Mouse (Mus musculus): ENCODE results near the gene Rhoa. TPM values are rescaled to one million over a fixed set of nuclear protein-coding genes. Genes with fewer than 3 reads are reported as not detected.
A peak's percentile ranks its signal among the peaks of the same experiment; 100 is the strongest.

The Rhoa gene
- polyA plus RNA-seq, 1 experiment from 2014 or later: 331 TPM

DNA sequence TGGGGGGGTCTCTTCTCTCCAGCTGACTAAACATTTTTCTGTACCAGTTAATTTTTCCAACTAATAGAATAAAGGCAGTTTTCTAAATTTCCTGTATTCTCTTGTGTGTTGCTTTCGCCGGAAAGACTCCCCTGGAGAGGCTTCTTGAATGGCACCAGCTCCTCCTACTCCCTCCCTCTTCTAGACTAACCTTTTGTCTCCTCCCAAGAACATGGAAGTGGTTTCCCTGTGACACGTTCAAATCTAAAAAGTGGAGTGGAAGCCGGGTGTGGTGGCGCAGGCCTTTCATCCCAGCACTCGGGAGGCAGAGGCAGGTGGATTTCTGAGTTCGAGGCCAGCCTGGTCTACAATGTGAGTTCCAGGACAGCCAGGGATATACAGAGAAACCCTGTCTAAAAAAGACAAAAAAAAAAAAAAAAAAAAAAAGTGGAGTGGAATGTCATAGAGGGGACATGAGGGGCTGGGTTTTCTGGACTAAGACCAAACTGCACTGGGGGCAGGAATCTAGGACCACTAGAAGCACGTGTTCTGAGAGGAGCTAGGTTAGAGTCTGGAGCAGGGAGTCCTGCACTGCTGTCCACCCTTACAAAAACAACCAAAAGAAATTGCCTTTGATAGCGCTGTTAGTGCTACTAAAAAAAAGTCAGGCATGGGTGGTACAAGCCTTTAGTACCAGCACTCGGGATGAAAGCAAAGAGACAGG, 32.1 kb downstream of the Rhoa start:
- Histone ChIP-seq H3K27me3 (no peaks in the 10 kb centered on the region), H3K9ac (0 out of 2 replicates have a peak overlapping the region, but pooled peaks have one; percentile 93), H3K36me3 (replicated peaks) (peaks cover 34% of the 10 kb centered on the region), H3K9me3 (no peaks in the 10 kb centered on the region), H3K4me3 (replicated peaks) (no peak overlapping the region), H3K27ac (peak overlapping the region; percentile 86), H3K4me2 (peak overlapping the region; percentile 83), H3K4me1 (peaks cover 20% of the 10 kb centered on the region)
- ATAC-seq (ENCODE audit: low FRiP score): no peak
- 71% methylated on average over 10 of the region's 10 CpGs for WGBS

DNA sequence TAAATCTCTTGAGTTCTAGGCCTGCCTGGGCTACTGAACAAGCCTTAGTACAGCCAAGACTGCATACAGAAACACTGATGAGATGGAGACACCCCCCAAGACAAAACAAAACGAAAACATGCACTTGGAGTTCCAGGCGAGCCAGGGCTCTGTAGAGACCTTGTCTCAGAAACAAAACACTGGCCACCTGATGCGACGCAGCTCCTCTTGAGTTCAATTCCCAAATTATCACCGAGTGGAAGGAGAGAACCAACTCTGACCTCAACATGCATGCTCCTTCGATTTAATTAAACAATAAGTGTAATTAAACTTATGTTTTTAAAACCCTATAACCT, 32.6 kb downstream of the Rhoa start:
- WGBS: 30% methylated on average over 6 of the region's 6 CpGs
- H3K9me3 ChIP-seq: no peaks in the 10 kb centered on the region
- peak overlapping the region; percentile 80 for H3K4me3 ChIP-seq (replicated peaks)
- peaks cover 20% of the 10 kb centered on the region for H3K4me1 ChIP-seq
- no peak; the same call in 1 of the 2 replicates for ATAC-seq (ENCODE audit: low FRiP score)
- H3K27ac ChIP-seq: peak overlapping the region; percentile 86
- no peaks in the 10 kb centered on the region for H3K27me3 ChIP-seq
- H3K9ac ChIP-seq: peak overlapping the region; percentile 93
- peaks cover 30% of the 10 kb centered on the region for H3K36me3 ChIP-seq (replicated peaks)
- H3K4me2 ChIP-seq: peak overlapping the region; percentile 83

DNA sequence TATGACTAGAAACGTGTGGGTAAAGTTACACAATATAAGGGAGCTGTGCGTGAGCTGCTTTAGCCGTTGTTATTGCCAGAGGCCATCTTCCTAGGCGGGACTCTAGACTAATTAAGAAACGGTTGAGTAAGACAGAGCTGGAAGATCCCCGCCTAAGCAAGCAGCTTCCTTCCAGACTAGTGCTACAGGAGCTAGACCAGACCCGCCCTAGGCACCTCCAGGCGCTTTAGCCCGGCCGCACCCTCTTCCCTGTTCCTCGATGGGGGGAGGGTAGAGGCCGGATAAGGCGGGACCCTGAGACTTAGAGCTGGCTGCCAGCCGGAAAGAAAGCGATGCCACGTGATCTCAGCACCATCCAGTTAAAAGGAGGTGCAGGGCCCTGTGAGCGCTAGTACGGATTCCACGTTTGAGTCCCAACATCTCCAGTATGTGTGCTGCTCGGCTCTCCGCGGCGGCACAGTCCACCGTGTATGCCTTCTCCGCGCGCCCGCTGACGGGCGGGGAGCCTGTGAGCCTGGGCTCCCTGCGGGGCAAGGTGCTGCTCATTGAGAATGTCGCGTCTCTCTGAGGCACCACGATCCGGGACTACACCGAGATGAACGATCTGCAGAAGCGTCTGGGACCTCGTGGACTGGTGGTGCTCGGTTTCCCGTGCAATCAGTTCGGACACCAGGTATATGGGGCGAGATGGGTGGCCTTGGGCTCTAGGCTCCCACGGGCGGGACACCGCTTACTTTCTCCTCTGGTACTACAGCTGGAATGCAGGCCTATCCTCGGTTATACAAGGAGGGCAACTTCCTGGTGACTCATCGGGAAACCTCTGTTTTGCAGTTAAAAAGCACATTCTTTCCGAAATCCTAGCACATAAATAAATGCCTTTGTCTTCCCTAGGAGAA, 33.2 kb downstream of the Rhoa start, which contains the start of gene Gpx1:
Gene Gpx1, plus strand, starts transcription at position 18 of the 896 bp plus-strand sequence.
- Histone ChIP-seq H3K4me1 (peaks cover 20% of the 10 kb centered on the region), H3K36me3 (replicated peaks) (peaks cover 24% of the 10 kb centered on the region), H3K9ac (peak within 1 kb of the TSS; percentile 93), H3K9me3 (no peaks in the 10 kb centered on the region), H3K27ac (peak within 1 kb of the TSS; percentile 86), H3K27me3 (no peaks in the 10 kb centered on the region), H3K4me2 (peak within 1 kb of the TSS; percentile 83), H3K4me3 (replicated peaks) (peak within 1 kb of the TSS; percentile 80)
- peak; percentile 98 for ATAC-seq (ENCODE audit: low FRiP score)
- 1% methylated on average over 49 of the region's 49 CpGs for whole genome bisulfite sequencing

DNA sequence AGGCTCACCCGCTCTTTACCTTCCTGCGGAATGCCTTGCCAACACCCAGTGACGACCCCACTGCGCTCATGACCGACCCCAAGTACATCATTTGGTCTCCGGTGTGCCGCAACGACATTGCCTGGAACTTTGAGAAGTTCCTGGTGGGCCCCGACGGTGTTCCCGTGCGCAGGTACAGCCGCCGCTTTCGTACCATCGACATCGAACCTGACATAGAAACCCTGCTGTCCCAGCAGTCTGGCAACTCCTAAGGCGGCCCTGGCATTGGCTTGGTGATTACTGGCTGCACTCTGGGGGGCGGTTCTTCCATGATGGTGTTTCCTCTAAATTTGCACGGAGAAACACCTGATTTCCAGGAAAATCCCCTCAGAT, 33.9 kb downstream of the Rhoa start:
- Histone ChIP-seq H3K27me3 (no peaks in the 10 kb centered on the region), H3K9ac (peak overlapping the region; percentile 93), H3K27ac (peak overlapping the region; percentile 86), H3K4me1 (peaks cover 20% of the 10 kb centered on the region), H3K4me2 (peak overlapping the region; percentile 83), H3K9me3 (no peaks in the 10 kb centered on the region), H3K4me3 (replicated peaks) (peak overlapping the region; percentile 80), H3K36me3 (replicated peaks) (peaks cover 17% of the 10 kb centered on the region)
- 18% methylated on average over 20 of the region's 20 CpGs for WGBS
- ATAC-seq (ENCODE audit: low FRiP score): no peak

DNA sequence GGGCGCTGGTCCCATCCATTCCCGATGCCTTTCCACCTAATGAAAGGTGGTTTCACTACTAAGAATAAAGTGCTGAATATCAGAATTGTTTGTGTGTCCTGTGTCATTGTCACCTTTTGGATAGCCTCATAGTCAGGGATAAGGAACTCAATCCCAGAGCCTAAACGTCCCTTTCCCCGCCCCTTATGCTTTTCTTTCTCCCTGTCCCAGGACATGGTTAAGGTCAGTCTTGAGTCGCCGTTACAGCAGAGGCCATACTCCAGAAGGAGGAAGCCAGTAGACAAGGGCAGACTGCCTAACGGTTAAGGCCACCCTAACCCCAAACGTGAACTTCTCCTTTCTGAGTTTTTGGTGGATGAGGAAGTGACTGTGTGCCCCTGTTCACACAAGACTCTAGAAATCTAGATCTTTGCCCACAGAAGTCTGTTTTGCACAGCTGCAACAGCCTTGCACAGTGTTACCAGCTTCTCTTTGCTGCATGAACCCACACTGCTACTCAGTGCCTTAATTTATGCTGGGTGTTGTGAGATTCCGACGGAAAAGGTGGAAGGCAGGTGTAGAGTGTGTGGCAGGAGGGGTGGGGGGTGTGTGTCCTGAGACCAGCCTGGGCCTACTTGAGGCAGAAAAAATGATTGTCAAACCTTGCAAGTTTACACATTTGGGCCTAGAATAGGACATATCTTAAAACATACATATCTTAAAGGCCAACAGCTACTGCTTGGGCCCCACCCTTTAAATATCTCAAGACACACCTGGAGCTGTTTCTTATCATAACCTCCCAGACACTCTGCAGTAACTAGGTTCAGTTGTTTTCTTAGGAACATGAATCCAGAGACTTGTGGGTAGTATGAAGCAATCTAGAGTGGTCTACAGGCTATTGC, 34.6 kb downstream of the Rhoa start:
- peak overlapping the region; percentile 83 for H3K4me2 ChIP-seq
- H3K9ac ChIP-seq: peak overlapping the region; percentile 93
- H3K27ac ChIP-seq: peak overlapping the region; percentile 86; the same call in 1 of the 2 replicates
- ATAC-seq (ENCODE audit: low FRiP score): no peak
- H3K9me3 ChIP-seq: no peaks in the 10 kb centered on the region
- H3K4me1 ChIP-seq: peaks cover 20% of the 10 kb centered on the region
- 70% methylated on average over 10 of the region's 10 CpGs for WGBS
- peak overlapping the region; percentile 80 for H3K4me3 ChIP-seq (replicated peaks)
- H3K36me3 ChIP-seq (replicated peaks): peaks cover 11% of the 10 kb centered on the region
- H3K27me3 ChIP-seq: no peaks in the 10 kb centered on the region

DNA sequence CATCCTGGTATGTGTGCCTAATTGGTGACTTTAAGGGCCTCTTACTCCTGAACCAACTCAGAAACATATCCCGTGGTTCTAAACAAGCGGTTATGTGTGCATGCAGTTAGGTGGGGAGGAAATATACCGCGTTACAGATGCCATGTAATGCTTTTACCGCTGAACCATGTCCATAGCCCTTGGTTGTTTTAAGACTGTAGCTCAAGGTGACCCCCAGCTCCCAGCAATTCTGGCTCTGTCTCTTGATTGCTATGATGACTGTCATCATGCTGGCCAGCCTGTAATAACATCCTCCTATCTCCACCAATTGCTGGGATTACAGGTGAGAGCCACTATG, 35.2 kb downstream of the Rhoa start:
- no peak for ATAC-seq (ENCODE audit: low FRiP score)

DNA sequence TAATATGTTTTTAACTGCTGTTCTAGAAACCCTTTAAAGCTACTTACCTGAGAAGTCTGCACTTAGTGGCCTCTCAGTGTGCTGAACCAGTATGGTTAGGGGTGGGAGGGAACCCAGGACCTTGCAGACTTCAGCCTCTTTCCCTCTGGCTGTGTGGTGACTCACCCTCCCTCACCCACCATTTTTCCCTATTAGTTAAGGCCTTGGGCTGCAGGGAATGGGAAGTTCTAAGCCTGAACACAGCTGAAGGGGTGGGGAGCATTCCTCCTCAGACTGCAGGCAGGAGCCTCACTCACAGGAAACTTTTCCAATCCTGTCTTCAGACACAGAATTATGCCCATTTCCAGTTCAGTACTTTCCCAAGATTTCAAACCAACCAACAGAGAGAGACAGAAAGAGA, 35.9 kb downstream of the Rhoa start:
- H3K27ac ChIP-seq: no peak overlapping the region
- H3K36me3 ChIP-seq (replicated peaks): peaks cover 3% of the 10 kb centered on the region; the same call in 1 of the 2 replicates
- no peak overlapping the region; the same call in 1 of the 2 replicates for H3K9ac ChIP-seq
- peaks cover 23% of the 10 kb centered on the region for H3K4me1 ChIP-seq
- ATAC-seq (ENCODE audit: low FRiP score): no peak
- H3K4me3 ChIP-seq (replicated peaks): no peak overlapping the region
- H3K27me3 ChIP-seq: no peaks in the 10 kb centered on the region
- H3K4me2 ChIP-seq: no peak overlapping the region
- no peaks in the 10 kb centered on the region for H3K9me3 ChIP-seq

More for the DNA sequence above, 35.2 kb downstream of the Rhoa start:
- peaks cover 20% of the 10 kb centered on the region for H3K4me1 ChIP-seq
- H3K27me3 ChIP-seq: no peaks in the 10 kb centered on the region
- H3K9me3 ChIP-seq: no peaks in the 10 kb centered on the region
- H3K36me3 ChIP-seq (replicated peaks): peaks cover 6% of the 10 kb centered on the region
- no peak overlapping the region for H3K4me2 ChIP-seq
- no peak overlapping the region for H3K9ac ChIP-seq
- WGBS: 90% methylated on average over 5 of the region's 5 CpGs
- no peak overlapping the region for H3K4me3 ChIP-seq (replicated peaks)
- H3K27ac ChIP-seq: 0 out of 2 replicates have a peak overlapping the region, but pooled peaks have one; percentile 15

DNA sequence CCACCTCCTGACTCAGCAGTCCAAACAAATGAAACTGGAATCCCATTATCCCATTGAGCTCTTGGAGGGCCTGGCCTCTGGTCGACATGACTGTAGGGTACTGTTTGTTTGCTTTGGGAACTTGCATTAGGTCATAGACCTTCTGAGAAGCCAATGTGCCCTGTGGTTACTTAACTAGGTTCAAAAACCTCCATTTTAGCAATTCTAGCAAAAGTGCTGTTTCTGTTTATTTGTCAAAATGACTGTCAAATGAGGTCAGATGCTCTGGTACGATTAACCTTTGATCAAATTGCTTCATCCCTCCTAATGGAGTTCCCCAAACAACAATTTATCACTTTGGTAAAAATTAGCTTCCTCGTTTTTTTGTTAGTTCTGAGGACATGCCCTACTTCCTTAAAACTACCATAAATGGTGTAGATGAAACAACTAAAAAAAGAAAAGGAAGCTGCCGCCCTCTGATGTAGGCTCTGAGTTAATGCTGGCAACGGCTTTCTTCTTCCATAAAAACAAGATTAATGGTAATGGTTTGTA, 36.4 kb downstream of the Rhoa start:
- Histone ChIP-seq H3K27ac (no peak overlapping the region), H3K4me2 (no peak overlapping the region), H3K4me1 (peaks cover 27% of the 10 kb centered on the region), H3K9me3 (no peaks in the 10 kb centered on the region), H3K27me3 (no peaks in the 10 kb centered on the region), H3K4me3 (replicated peaks) (no peak overlapping the region), H3K9ac (no peak overlapping the region), H3K36me3 (replicated peaks) (peaks cover 3% of the 10 kb centered on the region; the same call in 1 of the 2 replicates)
- ATAC-seq (ENCODE audit: low FRiP score): no peak
- 62% methylated on average over 5 of the region's 5 CpGs for WGBS

DNA sequence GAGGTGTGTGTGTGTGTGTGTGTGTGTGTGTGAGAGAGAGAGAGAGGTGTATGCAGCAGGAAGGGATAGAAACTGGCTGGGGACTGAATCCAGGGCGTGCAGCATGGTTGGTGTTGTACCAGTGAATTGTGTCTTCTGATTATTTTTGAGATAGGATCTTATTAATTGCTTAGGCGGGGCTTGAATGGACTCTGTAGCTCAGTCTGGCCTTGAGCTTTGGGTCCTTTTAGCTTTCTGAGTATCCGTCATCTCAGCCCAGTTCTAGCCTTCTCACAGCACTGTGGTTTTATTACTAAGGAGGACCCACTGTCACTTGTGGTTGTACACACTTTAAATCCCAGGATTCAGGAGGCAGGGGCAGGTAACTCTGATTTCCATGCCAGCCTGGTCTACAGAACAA, 37.4 kb downstream of the Rhoa start:
- H3K27ac ChIP-seq: no peak overlapping the region
- no peaks in the 10 kb centered on the region for H3K9me3 ChIP-seq
- WGBS: 89% methylated on average over 3 of the region's 3 CpGs
- H3K4me2 ChIP-seq: no peak overlapping the region
- no peaks in the 10 kb centered on the region for H3K27me3 ChIP-seq
- no peaks in the 10 kb centered on the region; the same call in 1 of the 2 replicates for H3K36me3 ChIP-seq (replicated peaks)
- H3K4me1 ChIP-seq: peaks cover 28% of the 10 kb centered on the region
- no peak overlapping the region for H3K4me3 ChIP-seq (replicated peaks)
- H3K9ac ChIP-seq: no peak overlapping the region
- no peak for ATAC-seq (ENCODE audit: low FRiP score)

DNA sequence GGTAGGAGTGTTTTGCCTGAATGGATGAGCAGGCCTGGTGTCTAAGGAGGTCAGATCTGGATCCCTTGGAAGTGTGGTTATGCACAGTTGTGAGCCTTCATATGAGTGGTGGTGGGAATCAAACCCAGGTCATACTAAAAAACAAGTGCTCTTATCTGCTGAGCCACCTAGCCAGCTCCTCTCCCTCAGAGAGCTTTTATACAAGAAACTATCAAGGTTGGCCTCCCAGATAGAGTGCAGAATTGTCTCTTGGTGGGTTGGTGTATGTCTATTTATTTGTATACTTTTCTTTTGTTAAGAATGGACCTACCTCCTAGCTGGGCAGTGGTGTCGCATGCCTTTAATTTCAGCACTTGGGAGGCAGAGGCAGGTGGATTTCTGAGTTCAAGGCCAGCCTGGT, 37.9 kb downstream of the Rhoa start:
- Histone ChIP-seq H3K27ac (no peak overlapping the region), H3K36me3 (replicated peaks) (no peaks in the 10 kb centered on the region; the same call in 1 of the 2 replicates), H3K27me3 (no peaks in the 10 kb centered on the region), H3K4me1 (peaks cover 28% of the 10 kb centered on the region), H3K9me3 (no peaks in the 10 kb centered on the region), H3K9ac (no peak overlapping the region), H3K4me2 (no peak overlapping the region), H3K4me3 (replicated peaks) (no peak overlapping the region)
- WGBS: 88% methylated on average over 1 of the region's 1 CpGs
- ATAC-seq (ENCODE audit: low FRiP score): no peak

DNA sequence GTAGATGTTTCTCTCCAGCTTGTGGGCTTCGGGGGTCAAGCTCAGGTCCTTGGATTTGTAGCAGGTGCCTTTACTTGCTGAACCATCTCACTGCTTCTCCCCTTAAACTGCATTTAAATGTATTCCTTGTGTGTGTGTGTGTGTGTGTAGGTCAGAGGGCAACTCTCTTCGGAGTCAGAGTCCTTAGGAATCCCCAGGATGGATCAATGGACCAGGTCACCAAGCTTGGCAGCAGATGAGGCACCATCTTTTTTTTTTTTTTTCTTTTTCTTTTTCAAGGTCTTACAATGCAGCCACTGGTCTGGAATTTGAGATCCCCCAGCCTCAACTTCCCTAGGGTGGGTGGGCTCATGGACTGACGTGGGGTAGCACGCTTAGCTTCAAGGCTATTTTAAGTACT, 38.5 kb downstream of the Rhoa start:
- Histone ChIP-seq H3K9ac (no peak overlapping the region), H3K27me3 (no peaks in the 10 kb centered on the region), H3K4me3 (replicated peaks) (no peak overlapping the region), H3K9me3 (no peaks in the 10 kb centered on the region), H3K27ac (no peak overlapping the region), H3K4me1 (peaks cover 34% of the 10 kb centered on the region), H3K4me2 (no peak overlapping the region), H3K36me3 (replicated peaks) (no peaks in the 10 kb centered on the region; the same call in 1 of the 2 replicates)
- WGBS: 87% methylated on average over 4 of the region's 4 CpGs
- no peak for ATAC-seq (ENCODE audit: low FRiP score)

Measured in forebrain, embryonic 12.5 days (tissue).